Mouse (Mus musculus) neural tube, embryonic 11.5 days (tissue): ENCODE data around the gene Stap2. TPM values are rescaled to one million over a fixed set of nuclear protein-coding genes. Genes with fewer than 3 reads are reported as not detected.

Experiments used
- ATAC-seq: fragments of 200-750 bp; cut with Nextera tagmentation; 2 replicates; pipeline ENCODE4 v1.8.0; 2017; ENCODE audit warnings: moderate number of reproducible peaks, mild to moderate bottlenecking, moderate TSS enrichment, moderate library complexity; ENCODE audit not compliant: insufficient read depth, low FRiP score, low TSS enrichment
- DNase-seq: peaks from one replicate; pipeline ENCODE4 v3.0.0-alpha.2; 2015; ENCODE audit warnings: low spot score
- H3K27ac ChIP-seq: fragments of 300-500 bp; sonication (generic); 2 replicates; pipeline ENCODE4 v1.5.1; 2014; ENCODE audit warnings: low read depth, mild to moderate bottlenecking, low read length
- H3K27me3 ChIP-seq: fragments of 300-500 bp; sonication (generic); 2 replicates; pipeline ENCODE4 v1.6.1; 2014; ENCODE audit warnings: mild to moderate bottlenecking, low read length, mixed read lengths; ENCODE audit not compliant: control insufficient read depth, insufficient read depth
- H3K36me3 ChIP-seq: fragments of 300-500 bp; sonication (generic); 2 replicates; pipeline ENCODE4 v1.6.1; 2014; ENCODE audit warnings: mild to moderate bottlenecking, low read length, moderate library complexity, mixed read lengths; ENCODE audit not compliant: control insufficient read depth, insufficient read depth
- H3K4me1 ChIP-seq: fragments of 300-500 bp; sonication (generic); 2 replicates; pipeline ENCODE4 v1.6.1; 2014; ENCODE audit warnings: low read length, mixed read lengths; ENCODE audit not compliant: control insufficient read depth, insufficient read depth
- H3K4me2 ChIP-seq: fragments of 300-500 bp; sonication (generic); 2 replicates; pipeline ENCODE4 v1.6.1; 2014; ENCODE audit warnings: low read depth, mild to moderate bottlenecking, moderate library complexity
- H3K4me3 ChIP-seq: fragments of 300-500 bp; sonication (generic); 2 replicates; pipeline ENCODE4 v1.5.1; 2014; ENCODE audit warnings: low read depth, low read length
- H3K9ac ChIP-seq: fragments of 300-500 bp; sonication (generic); 2 replicates; pipeline ENCODE4 v1.6.1; 2014; ENCODE audit warnings: mild to moderate bottlenecking, low read length
- H3K9me3 ChIP-seq: fragments of 300-500 bp; sonication (generic); 2 replicates; pipeline ENCODE4 v1.6.1; 2016; ENCODE audit warnings: low read length; ENCODE audit not compliant: control insufficient read depth
- WGBS: fragments of 180-500 bp; shearing (Covaris S2); extraction: QIAGEN DNeasy Blood & Tissue Kit; methylation state at CpG from one replicate; pipeline ENCODE4 v1.1.7; 2014; 5-methylcytosine and 5-hydroxymethylcytosine counted together
- polyA plus RNA-seq: library from polyadenylated mRNA; unstranded; fragments of >200 nt; fragmentation: Nextera tagmentation; extraction: Ambion mirVana; gene quantifications from 2 replicates; pipeline ENCODE4 v1.2.1, GENCODE M21; 2014

Gene Stap2
- polyA plus RNA-seq, 1 experiment from 2014 or later, result 6.3 TPM

GRCm38 (mm10) chr17:56036176-56036900, 31.0 kb upstream of the Stap2 start, which contains the start of gene Sh3gl1:
TSS of gene Sh3gl1 (minus strand) at chr17:56036635.
- WGBS, result under 1% methylated on average over 70 of the region's 74 CpGs
- peak; percentile 88 for ATAC-seq
- H3K9me3 ChIP-seq, result no peaks in the 10 kb centered on the region

DNA sequence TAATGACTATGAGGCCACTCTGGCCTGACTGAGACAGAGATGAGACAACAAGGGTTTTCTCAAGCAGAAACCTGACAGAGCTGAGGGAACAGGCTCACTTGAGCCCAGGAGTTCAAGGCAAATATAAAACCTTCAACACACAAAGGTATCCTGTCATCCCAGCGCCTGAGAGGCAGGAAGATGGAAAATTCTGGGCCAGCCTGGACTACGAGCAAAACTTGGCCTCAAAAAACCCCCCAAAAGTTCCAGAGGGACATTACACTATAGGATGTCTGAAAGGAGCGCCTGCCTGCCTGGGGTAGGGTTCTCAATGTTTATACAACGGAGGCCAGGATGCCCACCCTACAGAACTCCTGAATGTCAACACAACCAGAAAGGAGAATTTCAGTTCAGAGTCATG, 29.8 kb upstream of the Stap2 start:
- no peak overlapping the region for H3K27ac ChIP-seq
- H3K4me3 ChIP-seq, result peak overlapping the region; percentile 84
- peaks cover 2% of the 10 kb centered on the region; the same call in 1 of the 2 replicates for H3K36me3 ChIP-seq
- H3K27me3 ChIP-seq, result no peaks in the 10 kb centered on the region
- peaks cover 8% of the 10 kb centered on the region; the same call in 1 of the 2 replicates for H3K4me1 ChIP-seq
- ATAC-seq (no peak), DNase-seq (no peak)
- H3K4me2 ChIP-seq, result peak overlapping the region; percentile 51
- H3K9me3 ChIP-seq, result no peaks in the 10 kb centered on the region
- no peak overlapping the region; the same call in 1 of the 2 replicates for H3K9ac ChIP-seq
- WGBS, result 81% methylated on average over 4 of the region's 4 CpGs

More at GRCm38 (mm10) chr17:56036176-56036900, 31.0 kb upstream of the Stap2 start, which contains the start of gene Sh3gl1:
- Histone ChIP-seq H3K27me3 (no peaks in the 10 kb centered on the region), H3K4me2 (peak within 1 kb of the TSS; percentile 51), H3K9ac (peak within 1 kb of the TSS; percentile 87), H3K27ac (peak within 1 kb of the TSS; percentile 72; the same call in 1 of the 2 replicates), H3K4me3 (peak within 1 kb of the TSS; percentile 84), H3K4me1 (peaks cover 8% of the 10 kb centered on the region), H3K36me3 (no peaks in the 10 kb centered on the region)
- DNase-seq, result peak; percentile 99

GRCm38 (mm10) chr17:56034726-56035100, 29.3 kb upstream of the Stap2 start:
- ATAC-seq, result no peak
- Histone ChIP-seq H3K36me3 (peaks cover 2% of the 10 kb centered on the region; the same call in 1 of the 2 replicates), H3K27ac (no peak overlapping the region), H3K27me3 (no peaks in the 10 kb centered on the region), H3K4me2 (no peak overlapping the region), H3K9me3 (no peaks in the 10 kb centered on the region), H3K4me3 (no peak overlapping the region; the same call in 1 of the 2 replicates), H3K9ac (no peak overlapping the region), H3K4me1 (peaks cover 8% of the 10 kb centered on the region; the same call in 1 of the 2 replicates)
- WGBS, result 94% methylated on average over 6 of the region's 6 CpGs
- no peak for DNase-seq

DNA sequence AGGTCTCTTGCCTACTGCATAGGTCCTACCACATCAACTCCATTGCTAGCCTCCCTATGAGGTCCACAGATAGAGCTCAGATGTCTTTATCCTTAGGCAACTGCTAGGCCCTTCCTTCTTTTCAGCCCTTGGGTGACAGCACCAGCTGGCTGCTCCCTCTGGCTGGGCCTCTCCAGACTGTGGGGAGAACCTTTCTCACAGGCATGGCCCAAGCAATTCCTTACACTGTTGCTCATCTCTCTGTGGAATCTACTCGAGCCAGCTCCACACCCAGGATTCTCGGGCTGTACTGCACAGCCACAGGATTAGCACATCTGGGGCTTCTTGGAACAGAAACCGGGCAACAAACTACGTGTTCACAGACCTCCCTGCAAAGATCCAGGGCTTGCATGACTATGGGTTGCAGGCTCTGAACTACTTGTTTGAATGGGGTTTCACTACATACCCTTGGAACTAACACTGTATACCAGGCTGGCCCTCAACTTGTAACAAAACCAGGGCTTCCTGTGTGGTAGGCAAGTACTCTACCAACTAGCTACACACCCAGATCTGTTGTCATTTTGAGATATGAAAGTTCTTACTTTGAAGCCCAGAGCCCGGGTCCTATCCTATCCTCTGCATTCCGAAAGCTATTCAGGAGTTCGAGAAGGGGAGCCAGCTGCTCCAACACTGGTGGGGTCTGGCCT, 28.8 kb upstream of the Stap2 start:
- 93% methylated on average over 7 of the region's 7 CpGs for WGBS
- ATAC-seq, result no peak
- Histone ChIP-seq H3K27me3 (no peaks in the 10 kb centered on the region), H3K9me3 (no peaks in the 10 kb centered on the region), H3K4me3 (no peak overlapping the region), H3K9ac (no peak overlapping the region), H3K36me3 (peaks cover 2% of the 10 kb centered on the region; the same call in 1 of the 2 replicates), H3K27ac (no peak overlapping the region), H3K4me1 (peaks cover 8% of the 10 kb centered on the region; the same call in 1 of the 2 replicates), H3K4me2 (no peak overlapping the region)
- no peak for DNase-seq

- DNase-seq, result no peak
- no peak overlapping the region for H3K4me3 ChIP-seq
- peaks cover 8% of the 10 kb centered on the region; the same call in 1 of the 2 replicates for H3K4me1 ChIP-seq
- no peak overlapping the region for H3K27ac ChIP-seq
- 89% methylated on average over 7 of the region's 7 CpGs for WGBS
- H3K36me3 ChIP-seq, result peaks cover 2% of the 10 kb centered on the region; the same call in 1 of the 2 replicates
- no peak overlapping the region for H3K9ac ChIP-seq
- no peaks in the 10 kb centered on the region for H3K9me3 ChIP-seq
- H3K4me2 ChIP-seq, result no peak overlapping the region
- H3K27me3 ChIP-seq, result no peaks in the 10 kb centered on the region
- ATAC-seq, result no peak
Measured at GRCm38 (mm10) chr17:56032831-56033230, 27.4 kb upstream of the Stap2 start.

DNA sequence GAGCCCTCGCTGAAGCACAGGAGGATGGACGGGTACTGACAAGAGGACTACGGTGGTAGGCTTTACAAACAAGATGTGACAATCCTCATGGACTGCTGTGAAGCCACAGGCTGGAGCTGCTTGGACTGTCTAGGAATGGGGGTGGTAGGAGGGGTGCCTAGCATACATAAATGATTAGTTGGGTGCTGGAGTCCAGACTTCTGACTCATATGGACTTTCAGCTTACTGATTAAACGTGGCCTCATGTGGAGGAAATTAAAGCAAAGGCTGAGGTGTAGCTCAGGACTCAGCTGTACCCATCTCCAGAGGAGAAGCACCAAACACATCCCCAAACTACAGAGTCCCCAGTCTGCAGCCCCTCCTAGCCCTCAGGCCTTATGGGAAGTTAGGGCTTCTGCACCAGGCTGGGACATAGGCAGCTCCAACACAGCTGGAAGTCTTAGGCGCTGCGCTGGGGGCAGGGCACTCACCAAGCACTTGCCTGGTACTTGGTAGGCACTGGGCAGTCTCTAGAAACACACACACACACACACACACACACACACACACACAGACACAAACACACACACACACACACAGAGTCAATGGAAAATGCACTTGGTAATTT, 26.8 kb upstream of the Stap2 start:
- H3K27me3 ChIP-seq, result no peaks in the 10 kb centered on the region
- peaks cover 10% of the 10 kb centered on the region; the same call in 1 of the 2 replicates for H3K4me1 ChIP-seq
- H3K4me3 ChIP-seq, result no peak overlapping the region
- no peak for ATAC-seq
- 0 out of 2 replicates have a peak overlapping the region, but pooled peaks have one; percentile 4 for H3K27ac ChIP-seq
- no peak overlapping the region for H3K9ac ChIP-seq
- no peaks in the 10 kb centered on the region for H3K9me3 ChIP-seq
- no peak for DNase-seq
- H3K4me2 ChIP-seq, result no peak overlapping the region
- peaks cover 2% of the 10 kb centered on the region; the same call in 1 of the 2 replicates for H3K36me3 ChIP-seq
- 81% methylated on average over 6 of the region's 6 CpGs for WGBS

DNA sequence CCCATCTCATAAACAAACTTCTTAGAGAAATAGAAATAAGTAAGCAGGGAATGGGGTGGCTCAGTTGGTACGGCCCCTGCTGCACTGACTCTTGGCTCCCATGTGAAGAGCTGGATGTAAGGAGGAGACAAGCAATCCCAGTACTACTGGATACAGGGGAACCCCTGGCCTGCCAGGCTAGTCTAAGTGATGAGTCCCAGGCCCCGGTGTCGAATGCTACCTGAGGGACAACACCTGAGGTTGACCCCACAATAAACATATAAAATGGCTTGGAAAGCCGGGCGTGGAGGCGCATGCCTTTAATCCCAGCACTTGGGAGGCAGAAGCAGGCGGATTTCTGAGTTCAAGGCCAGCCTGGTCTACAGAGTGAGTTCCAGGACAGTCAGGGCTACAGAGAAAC, 26.0 kb upstream of the Stap2 start:
- H3K9me3 ChIP-seq, result no peaks in the 10 kb centered on the region
- no peak overlapping the region for H3K4me2 ChIP-seq
- H3K9ac ChIP-seq, result no peak overlapping the region
- WGBS, result 100% methylated on average over 7 of the region's 7 CpGs
- H3K27me3 ChIP-seq, result no peaks in the 10 kb centered on the region
- H3K36me3 ChIP-seq, result peaks cover 2% of the 10 kb centered on the region; the same call in 1 of the 2 replicates
- DNase-seq (no peak), ATAC-seq (no peak)
- peaks cover 10% of the 10 kb centered on the region; the same call in 1 of the 2 replicates for H3K4me1 ChIP-seq
- H3K4me3 ChIP-seq, result no peak overlapping the region
- H3K27ac ChIP-seq, result no peak overlapping the region

- peak overlapping the region; percentile 26; the same call in 1 of the 2 replicates for H3K9ac ChIP-seq
- H3K4me2 ChIP-seq, result no peak overlapping the region
- H3K36me3 ChIP-seq, result peaks cover 2% of the 10 kb centered on the region; the same call in 1 of the 2 replicates
- DNase-seq, result no peak
- peaks cover 10% of the 10 kb centered on the region; the same call in 1 of the 2 replicates for H3K4me1 ChIP-seq
- H3K4me3 ChIP-seq, result no peak overlapping the region
- H3K27ac ChIP-seq, result no peak overlapping the region
- no peak for ATAC-seq
- H3K9me3 ChIP-seq, result no peaks in the 10 kb centered on the region
- WGBS, result 69% methylated on average over 5 of the region's 5 CpGs
- H3K27me3 ChIP-seq, result no peaks in the 10 kb centered on the region
Measured at GRCm38 (mm10) chr17:56030919-56031318, 25.5 kb upstream of the Stap2 start.
